Mouse (Mus musculus): ENCODE measurements around the gene Dnah5. TPM values are rescaled to one million over a fixed set of nuclear protein-coding genes. Genes with fewer than 3 reads are reported as not detected.

Gene Dnah5
- not detected for total RNA-seq (2021)
- long read RNA-seq, experiment 1 = 0 reads
- long read RNA-seq, experiment 2 = 0 reads

GRCm38 (mm10) chr15:28203111-28204075 is at the start of gene Dnah5:
Gene Dnah5 (plus strand): TSS chr15:28203752.
- intact Hi-C loops (cut with DNase I) = no loop called here
- no peak for DNase-seq

GRCm38 (mm10) chr15:28154822-28155501 is 48.6 kb upstream of the Dnah5 start:
- no peak for DNase-seq
- intact Hi-C loops (cut with DNase I) = no loop called here

- intact Hi-C loops (cut with DNase I) = no loop called here
- DNase-seq = peak; percentile 15 to 49
These were observed 44.6 kb upstream of the Dnah5 start for GRCm38 (mm10) chr15:28158771-28159489.

- intact Hi-C loops (cut with DNase I) = no loop called here
- no peak for DNase-seq
These were observed 41.3 kb upstream of the Dnah5 start for GRCm38 (mm10) chr15:28162291-28162690.

- intact Hi-C loops (cut with DNase I) = no loop called here
- DNase-seq = no peak
These were observed 38.3 kb upstream of the Dnah5 start for GRCm38 (mm10) chr15:28165234-28165633.

GRCm38 (mm10) chr15:28166090-28166489 is 37.5 kb upstream of the Dnah5 start:
- no peak for DNase-seq
- intact Hi-C loops (cut with DNase I) = no loop called here

- no peak for DNase-seq
- intact Hi-C loops (cut with DNase I) = loop anchor here (10.0 kb wide), 1 partner anchor 144 kb away; no protein-coding TSS in a partner anchor
These were observed 24.6 kb upstream of the Dnah5 start for GRCm38 (mm10) chr15:28178951-28179350.

- intact Hi-C loops (cut with DNase I) = loop anchor here (10.0 kb wide), 1 partner anchor 145 kb away; no protein-coding TSS in a partner anchor
These were observed 24.0 kb upstream of the Dnah5 start for GRCm38 (mm10) chr15:28179556-28179955.

GRCm38 (mm10) chr15:28181862-28182261 is 21.7 kb upstream of the Dnah5 start:
- intact Hi-C loops (cut with DNase I) = loop anchor here (2.0 kb wide), 1 partner anchor 263 kb away; no protein-coding TSS in a partner anchor
- peak; percentile 27 to 40 for DNase-seq

More at GRCm38 (mm10) chr15:28179556-28179955, 24.0 kb upstream of the Dnah5 start:
- no peak for DNase-seq

- intact Hi-C loops (cut with DNase I) = no loop called here
- DNase-seq = no peak
These were observed 21.0 kb upstream of the Dnah5 start for GRCm38 (mm10) chr15:28182567-28182966.

- DNase-seq = peak; percentile 33 to 50
- intact Hi-C loops (cut with DNase I) = no loop called here
These were observed 15.8 kb upstream of the Dnah5 start for GRCm38 (mm10) chr15:28187472-28188360.

GRCm38 (mm10) chr15:28188361-28189011 is 15.1 kb upstream of the Dnah5 start:
- DNase-seq = no peak
- intact Hi-C loops (cut with DNase I) = no loop called here

GRCm38 (mm10) chr15:28189668-28190067 is 13.9 kb upstream of the Dnah5 start:
- no peak for DNase-seq
- intact Hi-C loops (cut with DNase I) = no loop called here

GRCm38 (mm10) chr15:28198609-28199008 is 4.9 kb upstream of the Dnah5 start:
- intact Hi-C loops (cut with DNase I) = no loop called here
- DNase-seq = no peak

GRCm38 (mm10) chr15:28204626-28205025 is 1.1 kb downstream of the Dnah5 start:
- no peak for DNase-seq
- intact Hi-C loops (cut with DNase I) = no loop called here

GRCm38 (mm10) chr15:28207545-28207944 is 4.0 kb downstream of the Dnah5 start:
- intact Hi-C loops (cut with DNase I) = no loop called here
- DNase-seq = no peak

GRCm38 (mm10) chr15:28213057-28213456 is 9.5 kb downstream of the Dnah5 start:
- intact Hi-C loops (cut with DNase I) = no loop called here
- DNase-seq = no peak

GRCm38 (mm10) chr15:28216358-28216757 is 12.8 kb downstream of the Dnah5 start:
- intact Hi-C loops (cut with DNase I) = no loop called here
- DNase-seq = no peak

- no peak for DNase-seq
- intact Hi-C loops (cut with DNase I) = no loop called here
These were observed 23.8 kb downstream of the Dnah5 start for GRCm38 (mm10) chr15:28227316-28227715.
